Mouse (Mus musculus): ENCODE data around the gene Wdr49. TPM values are rescaled to one million over a fixed set of nuclear protein-coding genes. Genes with fewer than 3 reads are reported as not detected.

Gene Wdr49
- total and polyA plus RNA-seq, 3 experiments = not detected

GRCm38 (mm10) chr3:75475106-75475505, 6.8 kb downstream of the Wdr49 start:
- TF ChIP-seq ELF1 (IDR thresholded peaks at IDR 0.05; ENCODE audit: low read depth, low read length) = no peak
- no peak for TF ChIP-seq MAX (IDR thresholded peaks at IDR 0.05; ENCODE audit: low read length)
- TF ChIP-seq ZNF384 (IDR thresholded peaks at IDR 0.05; ENCODE audit: low read depth, low read length) = no peak
- TF ChIP-seq CHD2 (IDR thresholded peaks at IDR 0.05; ENCODE audit: low read length) = no peak
- TF ChIP-seq JUND (conservative IDR thresholded peaks at IDR 0.05; ENCODE audit: low read depth, low read length) = no peak
- no peak for TF ChIP-seq RAD21 (IDR thresholded peaks at IDR 0.05; ENCODE audit: low read depth, low read length)
- TF ChIP-seq EP300 (IDR thresholded peaks at IDR 0.05; ENCODE audit: low read length) = no peak
- no peak for TF ChIP-seq MAFK (IDR thresholded peaks at IDR 0.05; ENCODE audit: insufficient replicate concordance, low read length)
- no peak for TF ChIP-seq RCOR1 (conservative IDR thresholded peaks at IDR 0.05; ENCODE audit: low read depth, low read length)
- TF ChIP-seq UBTF (IDR thresholded peaks at IDR 0.05; ENCODE audit: low read depth, low read length) = no peak
- no peak for TF ChIP-seq MYC (IDR thresholded peaks at IDR 0.05; ENCODE audit: low read depth, low read length)
- TF ChIP-seq CHD1 (IDR thresholded peaks at IDR 0.05; ENCODE audit: low read depth, low read length) = no peak
- no peak for TF ChIP-seq ZMIZ1 (IDR thresholded peaks at IDR 0.05; ENCODE audit: low read depth, low read length)
- no peak for TF ChIP-seq NELFE (IDR thresholded peaks at IDR 0.05; ENCODE audit: low read depth, low read length)
- TF ChIP-seq POLR2A (IDR thresholded peaks at IDR 0.05; ENCODE audit: low read depth, low read length) = no peak
- no peak for TF ChIP-seq SMC3 (IDR thresholded peaks at IDR 0.05; ENCODE audit: low read depth, low read length)
- TF ChIP-seq ZC3H11A (IDR thresholded peaks at IDR 0.05; ENCODE audit: low read depth, low read length) = no peak
- TF ChIP-seq KAT2A (IDR thresholded peaks at IDR 0.05; ENCODE audit: insufficient replicate concordance, low read length) = no peak
- no peaks in the 10 kb centered on the region for H3K4me1 ChIP-seq (ENCODE audit: control insufficient read depth in 1 of 2, insufficient read depth in 2 of 2)
- no peaks in the 10 kb centered on the region for H3K9me3 ChIP-seq (replicated peaks; ENCODE audit: low read length)
- dilution Hi-C loops (cut with MboI; ENCODE audit: extremely low pct_ligation_motif_present, extremely low pct_unique_long_range_greater_than_20kb, low sequenced_read_pairs) = no loop called here
- no peak overlapping the region for H3K4me2 ChIP-seq (ENCODE audit: insufficient read depth, low read depth, poor library complexity, severe bottlenecking)
- H3K4me3 ChIP-seq (replicated peaks in 1 of 3; ENCODE audit: low read depth in 2 of 3, low read length in 2 of 3, poor library complexity in 1 of 3) = no peak overlapping the region
- H3K9ac ChIP-seq (ENCODE audit: insufficient read depth, low read depth) = no peak overlapping the region
- in situ Hi-C loops (cut with MboI; ENCODE audit: low pct_ligation_motif_present, low pct_unique_long_range_greater_than_20kb, low sequenced_read_pairs) = no loop called here
- H3K79me2 ChIP-seq (replicated peaks; ENCODE audit: control insufficient read depth, extremely low read depth, insufficient read depth, poor library complexity, severe bottlenecking) = no peaks in the 10 kb centered on the region
- no peaks in the 10 kb centered on the region for H3K36me3 ChIP-seq (replicated peaks in 1 of 2; ENCODE audit: control insufficient read depth in 1 of 2, insufficient read depth in 1 of 2, low read length in 1 of 2)
- no peaks in the 10 kb centered on the region for H3K27me3 ChIP-seq (replicated peaks)
- no peak for DNase-seq (ENCODE audit: extremely low read depth)
- no peak overlapping the region for H3K27ac ChIP-seq (ENCODE audit: insufficient read depth, low read depth)

DNA sequence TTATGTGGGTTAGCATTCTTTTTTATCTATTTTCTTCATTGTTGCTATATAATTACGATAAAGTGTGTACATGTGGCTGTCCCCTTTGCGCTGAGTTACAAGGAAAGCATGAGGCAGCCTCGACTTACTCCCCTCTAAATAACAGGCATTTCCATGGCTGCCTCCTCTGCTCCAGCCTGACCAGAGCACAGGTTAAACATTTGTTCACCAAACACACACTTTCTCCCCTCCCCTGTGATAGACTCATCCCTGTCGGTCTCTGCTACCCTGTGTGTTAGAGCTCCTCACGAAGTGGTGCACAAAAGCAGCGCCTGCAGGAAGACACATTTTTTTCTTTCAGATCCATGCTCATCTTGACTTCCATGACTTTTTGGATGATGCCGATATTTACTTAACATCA, 7.3 kb downstream of the Wdr49 start:
- in situ Hi-C loops (cut with MboI; ENCODE audit: low pct_ligation_motif_present, low pct_unique_long_range_greater_than_20kb, low sequenced_read_pairs) = no loop called here
- dilution Hi-C loops (cut with MboI; ENCODE audit: extremely low pct_ligation_motif_present, extremely low pct_unique_long_range_greater_than_20kb, low sequenced_read_pairs) = no loop called here
- Histone ChIP-seq H3K79me2 (replicated peaks; ENCODE audit: control insufficient read depth, extremely low read depth, insufficient read depth, poor library complexity, severe bottlenecking) (no peaks in the 10 kb centered on the region), H3K36me3 (replicated peaks in 1 of 2; ENCODE audit: control insufficient read depth in 1 of 2, insufficient read depth in 1 of 2, low read length in 1 of 2) (no peaks in the 10 kb centered on the region), H3K9me3 (replicated peaks; ENCODE audit: low read length) (no peaks in the 10 kb centered on the region), H3K4me1 (ENCODE audit: control insufficient read depth in 1 of 2, insufficient read depth in 2 of 2) (no peaks in the 10 kb centered on the region), H3K9ac (ENCODE audit: insufficient read depth, low read depth) (no peak overlapping the region), H3K4me3 (replicated peaks in 1 of 3; ENCODE audit: low read depth in 2 of 3, low read length in 2 of 3, poor library complexity in 1 of 3) (no peak overlapping the region), H3K4me2 (ENCODE audit: insufficient read depth, low read depth, poor library complexity, severe bottlenecking) (no peak overlapping the region), H3K27me3 (replicated peaks) (no peaks in the 10 kb centered on the region), H3K27ac (ENCODE audit: insufficient read depth, low read depth) (no peak overlapping the region)
- no peak for DNase-seq (ENCODE audit: extremely low read depth)
- TF ChIP-seq JUN (IDR thresholded peaks at IDR 0.05; ENCODE audit: insufficient read depth, low read depth, low read length) = no peak
- no peak for TF ChIP-seq PAX5 (IDR thresholded peaks at IDR 0.05; ENCODE audit: low read length)
- TF ChIP-seq CHD1 (IDR thresholded peaks at IDR 0.05; ENCODE audit: low read depth, low read length) = no peak
- TF ChIP-seq BHLHE40 (IDR thresholded peaks at IDR 0.05; ENCODE audit: low read depth, low read length) = no peak
- no peak for TF ChIP-seq POLR2AphosphoS2 (IDR thresholded peaks at IDR 0.05; ENCODE audit: low read depth, low read length)
- no peak for TF ChIP-seq RAD21 (IDR thresholded peaks at IDR 0.05; ENCODE audit: low read depth, low read length)
- no peak for TF ChIP-seq RCOR1 (conservative IDR thresholded peaks at IDR 0.05; ENCODE audit: low read depth, low read length)
- TF ChIP-seq ZKSCAN1 (IDR thresholded peaks at IDR 0.05; ENCODE audit: borderline replicate concordance, low read depth, low read length) = no peak
- no peak for TF ChIP-seq POLR2A (IDR thresholded peaks at IDR 0.05; ENCODE audit: low read depth, low read length)
